Mouse (Mus musculus) mouse trophoblast stem cell (cell line): ENCODE results near the gene Ttc33.

ENCODE experiments used
- in situ Hi-C, 2 experiments: fragments of 300-500 bp; cut with MseI, MboI; formaldehyde crosslinking; loops; 2 replicates in 1 of 2; 3 replicates in 1 of 2; pipeline ENCODE4 v1.15.1; 2025

The Ttc33 gene

DNA sequence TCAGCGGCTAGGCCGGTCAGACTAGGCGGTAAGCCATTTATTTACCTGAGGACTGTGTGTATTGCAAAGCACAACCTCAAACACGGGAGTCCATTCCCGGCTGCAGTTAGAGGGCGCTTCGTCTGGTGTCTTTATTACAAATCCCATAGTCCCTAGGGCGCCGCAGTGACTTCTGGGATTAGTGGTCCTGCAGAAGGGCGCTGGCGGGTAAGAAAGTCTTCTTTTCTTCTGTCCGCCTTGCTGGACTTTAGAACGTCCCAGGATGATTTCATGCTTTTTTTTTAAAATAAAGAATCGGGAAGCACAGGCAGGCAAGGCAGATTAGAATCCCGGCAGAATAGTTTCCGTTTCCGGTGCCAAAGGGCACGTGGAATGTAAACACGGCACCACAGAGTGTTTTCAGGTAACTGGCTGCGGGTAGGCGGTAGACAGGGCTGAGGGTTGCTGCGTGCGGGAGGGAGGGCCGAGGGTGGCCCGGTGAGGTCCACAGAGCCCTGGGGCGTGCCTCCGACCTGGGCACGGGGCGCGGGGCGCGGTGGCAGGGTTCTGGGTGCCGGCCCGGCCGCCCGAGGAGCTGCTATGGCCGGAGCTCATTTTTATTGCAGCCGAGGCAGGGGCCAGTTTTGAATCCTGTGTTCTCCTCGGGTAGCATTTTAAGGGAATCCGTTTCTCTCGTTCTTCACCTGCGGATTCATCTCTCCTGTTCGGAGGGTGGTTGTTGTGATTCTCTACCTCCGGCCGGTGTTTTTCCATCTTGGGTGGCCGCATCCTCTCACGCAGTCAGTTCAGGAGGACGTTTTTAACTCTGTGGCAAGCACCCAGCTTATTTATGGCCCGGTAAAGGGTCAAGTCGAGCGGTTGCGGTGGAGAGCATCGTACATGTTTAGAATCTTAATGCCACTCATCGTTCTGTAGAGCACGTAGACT, at the start of gene Ttc33:
TSS of gene Ttc33 (plus strand) at position 160 of the 927 bp plus-strand sequence.
- in situ Hi-C loops: no loop called here

DNA sequence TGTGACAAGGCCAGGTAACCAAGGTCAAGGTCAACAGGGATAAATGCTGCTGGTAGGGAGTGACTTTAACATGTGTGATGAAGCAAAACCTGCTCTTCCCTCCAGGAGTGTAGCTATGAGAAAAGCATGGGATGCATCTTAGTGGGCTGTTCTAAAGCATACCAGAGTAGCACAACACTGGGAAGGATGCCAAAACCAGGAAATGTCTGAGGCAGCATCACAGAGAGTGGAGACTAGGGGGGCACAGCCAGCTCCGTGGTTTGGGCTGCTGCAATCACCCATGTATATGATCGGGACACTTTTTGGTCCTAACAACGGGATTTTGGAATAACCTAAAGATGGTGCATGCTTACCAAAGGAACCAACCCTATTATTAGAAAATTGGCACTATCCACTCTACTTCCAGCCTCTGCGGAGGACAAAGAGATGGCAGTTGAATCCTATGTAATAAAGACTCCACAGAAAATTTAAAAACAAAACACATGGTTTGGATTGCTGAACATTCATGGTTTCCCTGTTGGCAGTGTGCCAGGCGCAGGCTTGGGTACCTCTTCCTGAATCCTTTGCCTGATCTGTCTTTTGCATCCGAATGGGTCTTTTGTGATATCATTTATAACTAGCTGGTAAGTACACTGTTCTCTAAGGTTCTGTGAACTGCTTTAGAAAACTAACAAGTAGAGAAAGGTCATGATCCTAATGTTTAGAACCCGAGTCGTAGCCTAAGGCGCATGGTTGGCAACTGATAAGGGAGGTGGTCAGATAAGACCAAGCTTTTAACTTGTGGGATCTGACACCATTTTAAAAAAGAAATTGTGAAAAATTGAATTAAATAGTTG, 47.1 kb upstream of the Ttc33 start:
- in situ Hi-C loops: no loop called here

GRCm38 (mm10) chr15:5139366-5139765, 46.0 kb upstream of the Ttc33 start:
- in situ Hi-C loops: no loop called here

DNA sequence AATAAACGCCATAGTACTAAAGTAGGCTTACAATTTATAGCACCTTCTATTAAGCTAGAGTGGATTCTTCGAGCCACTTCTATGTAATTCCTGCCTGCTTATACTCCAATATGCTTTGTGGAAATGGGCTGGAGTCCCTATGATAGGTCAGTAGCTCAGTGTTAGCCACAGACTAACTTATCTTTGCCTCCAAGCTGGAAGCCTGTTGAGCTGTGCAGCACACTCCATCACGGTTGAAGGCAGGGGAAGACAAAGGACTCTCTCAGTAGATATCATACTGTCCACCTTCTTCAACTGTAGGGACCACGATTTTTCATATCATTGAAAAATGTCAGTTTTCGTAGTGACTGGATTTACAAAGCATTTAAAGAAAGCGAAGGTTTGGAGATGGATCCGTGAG, 45.5 kb upstream of the Ttc33 start:
- in situ Hi-C loops: no loop called here

DNA sequence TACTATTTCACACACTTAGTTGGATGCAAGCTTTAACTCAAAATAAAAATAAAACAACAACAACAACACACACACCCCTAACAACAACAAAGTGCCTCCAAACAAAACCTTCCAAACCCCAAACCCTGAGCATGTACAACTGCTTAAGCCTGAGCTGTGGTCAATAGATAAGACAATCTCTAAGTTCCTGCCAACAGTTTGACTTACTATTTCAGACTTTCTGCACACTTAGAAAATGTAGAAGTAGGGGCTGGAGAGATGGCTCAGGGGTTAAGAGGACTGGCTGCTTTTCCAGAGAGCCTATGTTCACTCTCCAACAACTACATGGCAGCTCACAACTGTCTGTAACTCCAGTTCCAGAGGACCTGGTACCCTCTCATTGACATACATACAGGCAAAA, 45.0 kb upstream of the Ttc33 start:
- in situ Hi-C loops: no loop called here

DNA sequence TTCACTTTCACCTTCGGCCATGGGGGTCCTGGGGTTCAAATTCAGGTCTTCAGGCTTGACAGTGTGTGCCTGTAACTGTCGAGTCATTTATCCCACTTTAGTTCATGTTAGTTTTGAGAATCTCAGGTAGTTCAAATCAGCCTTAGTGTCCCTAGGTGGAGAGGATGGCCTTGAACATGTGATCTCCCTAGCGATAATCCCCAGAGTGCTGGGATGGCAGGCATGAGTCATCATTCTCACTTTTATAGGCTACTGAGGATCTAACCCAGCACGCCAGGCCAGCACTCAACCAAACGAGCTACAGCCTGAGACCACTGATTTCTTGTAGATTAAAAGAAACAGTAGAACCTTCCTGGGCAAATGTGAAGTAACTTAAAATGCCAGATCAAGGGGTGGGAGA, 43.3 kb upstream of the Ttc33 start:
- in situ Hi-C loops: no loop called here

DNA sequence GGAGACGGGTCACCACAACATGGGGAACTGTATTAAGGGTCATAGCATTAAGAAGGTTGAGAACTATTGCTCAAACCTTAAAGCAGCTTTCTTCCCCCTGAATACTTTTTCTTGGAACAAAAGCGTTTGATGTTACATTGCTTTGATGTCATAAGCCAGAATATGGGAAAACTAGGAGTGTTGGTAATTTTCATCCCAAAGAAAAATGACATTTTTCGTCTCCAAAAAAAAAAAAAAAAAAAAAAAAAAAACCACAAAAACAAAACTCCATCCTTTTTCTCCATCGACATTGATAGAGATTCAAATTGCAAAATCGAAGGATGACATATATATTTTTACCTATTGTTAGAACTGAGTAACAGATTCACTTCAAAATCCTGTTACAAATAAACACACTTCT, 42.6 kb upstream of the Ttc33 start:
- in situ Hi-C loops: no loop called here

- in situ Hi-C loops: no loop called here
Observed at GRCm38 (mm10) chr15:5143361-5144020, 41.8 kb upstream of the Ttc33 start, which contains the start of gene Prkaa1. Gene Prkaa1 (plus strand): TSS chr15:5143861.

- in situ Hi-C loops: no loop called here
Observed at GRCm38 (mm10) chr15:5144021-5144778, 41.1 kb upstream of the Ttc33 start.

- in situ Hi-C loops: no loop called here
Observed at GRCm38 (mm10) chr15:5145196-5145945, 40.0 kb upstream of the Ttc33 start.

- in situ Hi-C loops: no loop called here
Observed at GRCm38 (mm10) chr15:5149187-5149586, 36.1 kb upstream of the Ttc33 start.

- in situ Hi-C loops: no loop called here
Observed at GRCm38 (mm10) chr15:5152171-5152570, 33.2 kb upstream of the Ttc33 start.

DNA sequence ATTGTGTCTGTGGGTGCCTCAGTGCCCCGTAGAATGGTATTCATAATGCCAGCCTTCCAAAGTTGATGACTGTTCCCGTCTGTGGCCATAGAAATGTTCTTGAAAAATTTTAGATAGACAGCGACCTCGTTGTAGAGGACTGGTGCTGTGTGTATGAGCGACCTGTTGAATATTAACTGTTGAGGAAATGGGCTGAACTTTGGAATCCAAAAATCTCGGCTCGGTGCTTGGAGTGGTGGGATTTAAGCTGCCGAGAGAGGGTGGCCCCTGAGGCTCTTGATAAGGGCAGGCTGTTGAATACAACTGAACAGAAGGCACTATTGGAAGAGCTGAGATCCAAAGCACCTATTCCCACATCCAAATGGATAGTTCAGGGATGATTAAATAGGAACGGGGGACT, 30.7 kb upstream of the Ttc33 start:
- in situ Hi-C loops: no loop called here

GRCm38 (mm10) chr15:5155093-5155492, 30.2 kb upstream of the Ttc33 start:
- in situ Hi-C loops: no loop called here

- in situ Hi-C loops: no loop called here
Observed at GRCm38 (mm10) chr15:5156355-5156754, 29.0 kb upstream of the Ttc33 start.

DNA sequence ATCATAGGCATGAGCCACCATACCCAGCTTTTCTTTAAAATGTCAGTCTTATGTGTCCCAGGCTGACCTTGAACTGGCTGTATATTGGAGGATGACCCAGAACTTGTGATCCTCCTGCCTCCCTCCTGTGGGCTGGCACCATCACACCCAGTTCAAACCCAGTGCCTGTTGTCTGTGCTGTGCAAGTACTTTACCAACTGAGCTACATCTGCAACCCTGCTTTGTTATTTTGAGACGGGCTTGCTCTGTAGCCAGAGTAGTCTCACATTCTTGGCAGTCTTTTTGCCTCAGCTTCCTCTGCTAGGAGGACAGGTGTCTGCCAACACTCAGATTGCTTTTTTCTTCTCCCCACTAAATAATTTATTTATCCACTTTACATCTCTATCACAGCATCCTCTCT, 27.9 kb upstream of the Ttc33 start:
- in situ Hi-C loops: no loop called here

DNA sequence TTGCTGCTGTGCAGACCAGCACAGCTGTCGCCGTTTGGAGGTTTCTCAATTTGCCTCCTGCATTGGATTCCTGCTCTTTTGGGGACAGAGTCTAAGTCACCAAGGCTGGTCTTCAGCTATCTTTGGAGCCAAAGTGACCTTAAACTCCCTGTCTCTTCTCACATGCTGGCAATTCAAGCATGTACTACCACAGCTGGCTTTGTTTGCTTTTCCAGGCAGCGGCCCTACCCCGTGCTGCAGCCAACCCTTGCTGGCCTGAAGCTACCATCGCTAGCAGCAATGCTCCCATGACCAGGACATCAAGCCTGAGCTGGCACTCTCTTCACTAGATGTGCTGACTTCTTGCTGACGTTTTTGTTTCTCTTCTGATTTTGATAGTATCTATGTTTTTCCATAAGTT, 26.5 kb upstream of the Ttc33 start:
- in situ Hi-C loops: no loop called here

- in situ Hi-C loops: no loop called here
Observed at GRCm38 (mm10) chr15:5165121-5165773, 20.1 kb upstream of the Ttc33 start.

- in situ Hi-C loops: no loop called here
Observed at GRCm38 (mm10) chr15:5173217-5173820, 12.0 kb upstream of the Ttc33 start.
